In genomic region chr3:60638530-60638929, GRCm38 (mm10) we compare ENCODE assay signal across 17 mouse cellular contexts.
"Had no signal": no experiment of that assay in that cellular context is flagged by ENCODE, and none has a peak within 500 bp of the region (broad histone marks: within the 10 kb centered on the region; RNA-seq: fewer than 3 reads in every experiment).

No protein-coding gene starts in this region.

- H3K4me2 ChIP-seq: hindbrain, embryonic 13.5 days; limb, embryonic 12.5 days; liver, embryonic 13.5 days; midbrain, embryonic 11.5 days; midbrain, embryonic 15.5 days; neural tube, embryonic 13.5 days had no signal

- H3K9me3 ChIP-seq: hindbrain, embryonic 13.5 days; limb, embryonic 12.5 days; liver, embryonic 13.5 days; megakaryocyte, embryonic 14.5 days; midbrain, embryonic 15.5 days; neural tube, embryonic 13.5 days had no signal

- ATAC-seq: liver, postnatal 0 days; midbrain, embryonic 15.5 days had no signal

- H3K4me1 ChIP-seq: hindbrain, embryonic 13.5 days; limb, embryonic 12.5 days; liver, embryonic 13.5 days; megakaryocyte, embryonic 14.5 days; midbrain, embryonic 15.5 days; neural tube, embryonic 13.5 days had no signal

- H3K27me3 ChIP-seq: hindbrain, embryonic 13.5 days; limb, embryonic 12.5 days; liver, embryonic 13.5 days; megakaryocyte, embryonic 14.5 days; midbrain, embryonic 15.5 days; neural tube, embryonic 13.5 days had no signal

- H3K4me3 ChIP-seq: hindbrain, embryonic 13.5 days; layer of hippocampus, adult 2 months; limb, embryonic 12.5 days; liver, embryonic 13.5 days; megakaryocyte, embryonic 14.5 days; midbrain, embryonic 15.5 days; neural tube, embryonic 13.5 days had no signal

- DNase-seq: kidney, adult 18-20 months; liver; liver, embryonic 13.5 days; liver, postnatal 0 days; retina, postnatal 1 day; right cerebral cortex, postnatal 4 days; spleen, adult 18-20 months; thymus, adult 2 months; thymus, postnatal 25 days had no signal

- H3K36me3 ChIP-seq: hindbrain, embryonic 13.5 days; limb, embryonic 12.5 days; liver, embryonic 13.5 days; midbrain, embryonic 15.5 days; neural tube, embryonic 13.5 days had no signal

- H3K27ac ChIP-seq: hindbrain, embryonic 13.5 days; layer of hippocampus, adult 2 months; limb, embryonic 12.5 days; liver, embryonic 13.5 days; macrophage; midbrain, embryonic 15.5 days; neural tube, embryonic 13.5 days had no signal

- H3K9ac ChIP-seq: hindbrain, embryonic 13.5 days; limb, embryonic 12.5 days; liver, embryonic 13.5 days; liver, postnatal 0 days; midbrain, embryonic 15.5 days; neural tube, embryonic 13.5 days had no signal
